Mouse (Mus musculus) adrenal gland, postnatal 14 days (tissue): ENCODE measurements at regions not wholly inside any gene's neighbourhood (a gene's known extent, or its start where the extent isn't known, plus 50 kb on each side); places are given as distances from the start of the nearest gene placed in this dataset.

Experiments
- DNase-seq: peaks from one replicate; pipeline ENCODE4 v3.0.0; 2021; ENCODE audit warnings: mixed read lengths

GRCm38 (mm10) chr13:54895981-54896380, 53.2 kb upstream of the Unc5a start:
- DNase-seq: no peak
